Comparison of ENCODE assay signal across 26 mouse cellular contexts in the genomic region with DNA sequence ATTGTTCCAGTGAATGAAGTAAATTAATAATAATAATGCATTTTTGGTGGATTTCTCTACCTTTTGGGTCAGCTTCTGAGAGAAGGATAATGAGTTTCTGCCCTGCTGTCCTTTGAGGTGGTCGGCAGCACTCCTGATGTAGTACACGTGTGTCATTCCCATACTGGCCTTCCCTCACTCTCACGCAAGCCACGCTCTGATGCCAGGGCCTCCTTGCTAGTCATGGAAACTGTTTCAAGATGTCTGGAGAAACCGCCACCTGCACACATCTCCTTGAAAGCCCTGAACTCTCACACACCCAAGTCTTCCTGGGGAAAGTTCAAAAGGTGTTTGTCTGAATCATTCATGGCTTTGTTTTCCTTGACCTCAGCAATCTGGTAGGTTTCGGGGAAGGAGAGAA.
"Had no signal": no experiment of that assay in that cellular context is flagged by ENCODE, and none has a peak within 500 bp of the region (broad histone marks: within the 10 kb centered on the region; RNA-seq: fewer than 3 reads in every experiment).

No protein-coding gene starts in this region.

- H3K9ac ChIP-seq: heart, embryonic 13.5 days; heart, embryonic 15.5 days; hindbrain, embryonic 12.5 days; hindbrain, embryonic 14.5 days; intestine, embryonic 15.5 days; limb, embryonic 13.5 days; limb, embryonic 15.5 days; liver, embryonic 12.5 days; liver, embryonic 14.5 days had no signal

- H3K27me3 ChIP-seq: heart, embryonic 13.5 days; heart, embryonic 15.5 days; hindbrain, embryonic 12.5 days; intestine, embryonic 15.5 days; limb, embryonic 13.5 days; limb, embryonic 15.5 days; liver, embryonic 12.5 days had no signal

- ATAC-seq: hindbrain, embryonic 16.5 days; inflammation-experienced regulatory T-cells, adult 6 months; intestine, embryonic 15.5 days; intestine, postnatal 0 days; liver, embryonic 12.5 days had no signal

- H3K4me3 ChIP-seq: heart, adult 2 months; heart, embryonic 13.5 days; heart, embryonic 15.5 days; hindbrain, embryonic 10.5 days; hindbrain, embryonic 12.5 days; intestine, embryonic 15.5 days; limb, embryonic 13.5 days; limb, embryonic 15.5 days; liver, embryonic 12.5 days had no signal

- H3K4me2 ChIP-seq: heart, embryonic 11.5 days; heart, embryonic 13.5 days; heart, embryonic 15.5 days; hindbrain, embryonic 12.5 days; hindbrain, embryonic 14.5 days; intestine, embryonic 15.5 days; limb, embryonic 13.5 days; limb, embryonic 15.5 days; liver, embryonic 12.5 days had no signal

- H3K36me3 ChIP-seq: heart, embryonic 13.5 days; heart, embryonic 15.5 days; hindbrain, embryonic 10.5 days; hindbrain, embryonic 12.5 days; intestine, embryonic 15.5 days; limb, embryonic 13.5 days; limb, embryonic 15.5 days; liver, embryonic 12.5 days had no signal

- H3K4me1 ChIP-seq: heart, embryonic 13.5 days; heart, embryonic 15.5 days; intestine, embryonic 15.5 days; limb, embryonic 13.5 days; limb, embryonic 15.5 days; liver, embryonic 12.5 days had no signal

- H3K9me3 ChIP-seq: heart, embryonic 13.5 days; heart, embryonic 15.5 days; hindbrain, embryonic 10.5 days; hindbrain, embryonic 12.5 days; intestine, embryonic 15.5 days; limb, embryonic 13.5 days; limb, embryonic 15.5 days; liver, embryonic 12.5 days had no signal

- H3K27ac ChIP-seq: heart, adult 2 months; heart, embryonic 13.5 days; heart, embryonic 15.5 days; hindbrain, embryonic 10.5 days; hindbrain, embryonic 12.5 days; hindbrain, embryonic 14.5 days; intestine, embryonic 15.5 days; limb, embryonic 13.5 days; limb, embryonic 15.5 days; liver, embryonic 12.5 days; liver, embryonic 14.5 days had no signal

- DNase-seq: gastrocnemius, postnatal 25 days; heart, adult 2 months; heart, postnatal 14 days; heart, postnatal 4 days; kidney, adult 18-20 months; kidney, adult 8-10 months; kidney, postnatal 10 days; kidney, postnatal 25 days; kidney, postnatal 4 days; layer of hippocampus, adult 9-11 months; layer of hippocampus, postnatal 36 days; left cerebral cortex, postnatal 4 days had no signal
